Mouse (Mus musculus): ENCODE results near the gene Eva1c. TPM values are rescaled to one million over a fixed set of nuclear protein-coding genes. Genes with fewer than 3 reads are reported as not detected.
A peak's percentile ranks its signal among the peaks of the same experiment; 100 is the strongest.

Gene Eva1c
- polyA plus RNA-seq, 1 experiment from 2014 or later = 1.6 TPM

GRCm38 (mm10) chr16:90845591-90845990, 19.1 kb downstream of the Eva1c start:
- no peak for ATAC-seq (replicated peaks; ENCODE audit: low FRiP score)
- WGBS = 81% methylated on average over 13 of the region's 13 CpGs

GRCm38 (mm10) chr16:90848697-90849096, 22.2 kb downstream of the Eva1c start:
- DNase-seq (ENCODE audit: low spot score) (no peak), ATAC-seq (replicated peaks; ENCODE audit: low FRiP score) (no peak)
- Histone ChIP-seq H3K27me3 (ENCODE audit: control insufficient read depth, insufficient read depth, low read length) (no peaks in the 10 kb centered on the region), H3K36me3 (ENCODE audit: control insufficient read depth, insufficient read depth, low read length) (no peaks in the 10 kb centered on the region), H3K4me1 (replicated peaks; ENCODE audit: control insufficient read depth, insufficient read depth, low read length) (peaks cover 5% of the 10 kb centered on the region; the same call in 1 of the 2 replicates), H3K4me3 (ENCODE audit: low read depth, low read length) (no peak overlapping the region), H3K27ac (ENCODE audit: low read depth, low read length) (no peak overlapping the region), H3K4me2 (ENCODE audit: low read depth, low read length, severe bottlenecking) (no peak overlapping the region), H3K9me3 (ENCODE audit: control insufficient read depth, low read length) (no peaks in the 10 kb centered on the region), H3K9ac (ENCODE audit: low read length) (no peak overlapping the region)
- 80% methylated on average over 7 of the region's 7 CpGs for WGBS

More at GRCm38 (mm10) chr16:90845591-90845990, 19.1 kb downstream of the Eva1c start:
- Histone ChIP-seq H3K27me3 (ENCODE audit: control insufficient read depth, insufficient read depth, low read length) (no peaks in the 10 kb centered on the region), H3K36me3 (ENCODE audit: control insufficient read depth, insufficient read depth, low read length) (no peaks in the 10 kb centered on the region), H3K9ac (ENCODE audit: low read length) (no peak overlapping the region), H3K4me3 (ENCODE audit: low read depth, low read length) (no peak overlapping the region), H3K4me2 (ENCODE audit: low read depth, low read length, severe bottlenecking) (no peak overlapping the region), H3K27ac (ENCODE audit: low read depth, low read length) (no peak overlapping the region), H3K9me3 (ENCODE audit: control insufficient read depth, low read length) (no peaks in the 10 kb centered on the region), H3K4me1 (replicated peaks; ENCODE audit: control insufficient read depth, insufficient read depth, low read length) (peaks cover 20% of the 10 kb centered on the region)
- DNase-seq (ENCODE audit: low spot score) = no peak

- Histone ChIP-seq H3K27me3 (ENCODE audit: control insufficient read depth, insufficient read depth, low read length) (no peaks in the 10 kb centered on the region), H3K4me3 (ENCODE audit: low read depth, low read length) (no peak overlapping the region), H3K36me3 (ENCODE audit: control insufficient read depth, insufficient read depth, low read length) (no peaks in the 10 kb centered on the region), H3K4me1 (replicated peaks; ENCODE audit: control insufficient read depth, insufficient read depth, low read length) (peaks cover 5% of the 10 kb centered on the region; the same call in 1 of the 2 replicates), H3K27ac (ENCODE audit: low read depth, low read length) (no peak overlapping the region), H3K9me3 (ENCODE audit: control insufficient read depth, low read length) (no peaks in the 10 kb centered on the region), H3K9ac (ENCODE audit: low read length) (no peak overlapping the region), H3K4me2 (ENCODE audit: low read depth, low read length, severe bottlenecking) (no peak overlapping the region)
- WGBS = 51% methylated on average over 12 of the region's 12 CpGs
- peak; percentile 69 for DNase-seq (ENCODE audit: low spot score)
- peak; percentile 58; the same call in 1 of the 2 replicates for ATAC-seq (replicated peaks; ENCODE audit: low FRiP score)
Measured at GRCm38 (mm10) chr16:90849262-90849661, 22.7 kb downstream of the Eva1c start.

GRCm38 (mm10) chr16:90850881-90851280, 24.4 kb downstream of the Eva1c start:
- ATAC-seq (replicated peaks; ENCODE audit: low FRiP score) = 0 out of 2 replicates have a peak, but pooled peaks have one; percentile 14
- DNase-seq (ENCODE audit: low spot score) = no peak
- H3K9me3 ChIP-seq (ENCODE audit: control insufficient read depth, low read length) = no peaks in the 10 kb centered on the region
- no peaks in the 10 kb centered on the region for H3K27me3 ChIP-seq (ENCODE audit: control insufficient read depth, insufficient read depth, low read length)
- 37% methylated on average over 7 of the region's 7 CpGs for WGBS
- no peaks in the 10 kb centered on the region for H3K36me3 ChIP-seq (ENCODE audit: control insufficient read depth, insufficient read depth, low read length)
- H3K4me2 ChIP-seq (ENCODE audit: low read depth, low read length, severe bottlenecking) = no peak overlapping the region
- H3K4me1 ChIP-seq (replicated peaks; ENCODE audit: control insufficient read depth, insufficient read depth, low read length) = peaks cover 5% of the 10 kb centered on the region; the same call in 1 of the 2 replicates
- H3K27ac ChIP-seq (ENCODE audit: low read depth, low read length) = no peak overlapping the region
- no peak overlapping the region for H3K9ac ChIP-seq (ENCODE audit: low read length)
- H3K4me3 ChIP-seq (ENCODE audit: low read depth, low read length) = no peak overlapping the region

- Histone ChIP-seq H3K36me3 (ENCODE audit: control insufficient read depth, insufficient read depth, low read length) (no peaks in the 10 kb centered on the region), H3K27me3 (ENCODE audit: control insufficient read depth, insufficient read depth, low read length) (no peaks in the 10 kb centered on the region), H3K27ac (ENCODE audit: low read depth, low read length) (no peak overlapping the region), H3K9ac (ENCODE audit: low read length) (no peak overlapping the region), H3K4me3 (ENCODE audit: low read depth, low read length) (no peak overlapping the region), H3K4me2 (ENCODE audit: low read depth, low read length, severe bottlenecking) (no peak overlapping the region), H3K9me3 (ENCODE audit: control insufficient read depth, low read length) (no peaks in the 10 kb centered on the region), H3K4me1 (replicated peaks; ENCODE audit: control insufficient read depth, insufficient read depth, low read length) (peaks cover 5% of the 10 kb centered on the region; the same call in 1 of the 2 replicates)
- 45% methylated on average over 11 of the region's 11 CpGs for WGBS
- DNase-seq (ENCODE audit: low spot score) = no peak
- no peak for ATAC-seq (replicated peaks; ENCODE audit: low FRiP score)
Measured at GRCm38 (mm10) chr16:90851621-90852334, 25.3 kb downstream of the Eva1c start.

GRCm38 (mm10) chr16:90856552-90857200, 30.2 kb downstream of the Eva1c start:
- H3K27ac ChIP-seq (ENCODE audit: low read depth, low read length) = no peak overlapping the region
- no peak overlapping the region for H3K9ac ChIP-seq (ENCODE audit: low read length)
- H3K4me3 ChIP-seq (ENCODE audit: low read depth, low read length) = no peak overlapping the region
- no peaks in the 10 kb centered on the region for H3K4me1 ChIP-seq (replicated peaks; ENCODE audit: control insufficient read depth, insufficient read depth, low read length)
- H3K27me3 ChIP-seq (ENCODE audit: control insufficient read depth, insufficient read depth, low read length) = no peaks in the 10 kb centered on the region
- 85% methylated on average over 6 of the region's 6 CpGs for WGBS
- no peak for ATAC-seq (replicated peaks; ENCODE audit: low FRiP score)
- no peaks in the 10 kb centered on the region for H3K9me3 ChIP-seq (ENCODE audit: control insufficient read depth, low read length)
- no peak overlapping the region for H3K4me2 ChIP-seq (ENCODE audit: low read depth, low read length, severe bottlenecking)
- H3K36me3 ChIP-seq (ENCODE audit: control insufficient read depth, insufficient read depth, low read length) = no peaks in the 10 kb centered on the region
- DNase-seq (ENCODE audit: low spot score) = no peak

- no peak overlapping the region for H3K9ac ChIP-seq (ENCODE audit: low read length)
- ATAC-seq (replicated peaks; ENCODE audit: low FRiP score) (no peak), DNase-seq (ENCODE audit: low spot score) (no peak)
- WGBS = 92% methylated on average over 4 of the region's 4 CpGs
- H3K4me3 ChIP-seq (ENCODE audit: low read depth, low read length) = no peak overlapping the region
- no peaks in the 10 kb centered on the region for H3K9me3 ChIP-seq (ENCODE audit: control insufficient read depth, low read length)
- H3K4me2 ChIP-seq (ENCODE audit: low read depth, low read length, severe bottlenecking) = no peak overlapping the region
- no peaks in the 10 kb centered on the region for H3K4me1 ChIP-seq (replicated peaks; ENCODE audit: control insufficient read depth, insufficient read depth, low read length)
- no peaks in the 10 kb centered on the region for H3K27me3 ChIP-seq (ENCODE audit: control insufficient read depth, insufficient read depth, low read length)
- H3K36me3 ChIP-seq (ENCODE audit: control insufficient read depth, insufficient read depth, low read length) = no peaks in the 10 kb centered on the region
- H3K27ac ChIP-seq (ENCODE audit: low read depth, low read length) = no peak overlapping the region
Measured at GRCm38 (mm10) chr16:90858206-90858605, 31.7 kb downstream of the Eva1c start.

DNA sequence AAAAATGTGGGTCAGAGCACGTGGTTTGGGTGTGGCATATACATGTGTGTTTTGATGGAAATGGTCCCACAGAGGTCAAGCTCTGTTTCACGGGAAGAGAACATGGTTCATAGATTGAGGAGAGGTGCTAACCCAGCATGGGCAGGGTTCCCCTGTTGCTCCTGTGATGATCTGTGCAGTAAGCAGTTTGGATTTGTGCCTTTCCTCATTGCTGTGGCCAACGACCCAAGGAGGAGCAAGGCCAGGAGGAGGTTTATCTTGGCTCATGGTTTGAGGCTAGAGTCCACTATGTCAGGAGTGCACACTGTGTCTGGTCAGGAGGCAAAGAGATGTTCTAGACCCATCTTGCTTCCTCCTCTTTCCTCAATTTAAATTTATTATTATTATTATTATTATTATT, 36.5 kb downstream of the Eva1c start:
- Histone ChIP-seq H3K4me1 (replicated peaks; ENCODE audit: control insufficient read depth, insufficient read depth, low read length) (peaks cover under 1% of the 10 kb centered on the region; the same call in 1 of the 2 replicates), H3K9me3 (ENCODE audit: control insufficient read depth, low read length) (no peaks in the 10 kb centered on the region), H3K4me2 (ENCODE audit: low read depth, low read length, severe bottlenecking) (no peak overlapping the region), H3K36me3 (ENCODE audit: control insufficient read depth, insufficient read depth, low read length) (no peaks in the 10 kb centered on the region), H3K9ac (ENCODE audit: low read length) (no peak overlapping the region), H3K4me3 (ENCODE audit: low read depth, low read length) (no peak overlapping the region), H3K27ac (ENCODE audit: low read depth, low read length) (no peak overlapping the region), H3K27me3 (ENCODE audit: control insufficient read depth, insufficient read depth, low read length) (no peaks in the 10 kb centered on the region)
- DNase-seq (ENCODE audit: low spot score) (no peak), ATAC-seq (replicated peaks; ENCODE audit: low FRiP score) (no peak)
- WGBS = 86% methylated on average over 3 of the region's 3 CpGs
